Mouse (Mus musculus) erythroblast, adult 5-6 weeks (primary cell): ENCODE measurements around the gene Exosc3. TPM values are rescaled to one million over a fixed set of nuclear protein-coding genes. Genes with fewer than 3 reads are reported as not detected.
"Not testable (repeated sequence)": the region's sequence is repeated elsewhere in the genome, so short reads cannot be mapped to it uniquely, and the experiment has no call there.

Experiments
- ATAC-seq: replicated peaks from 2 replicates; pipeline ENCODE4 v1.8.0; 2016; ENCODE audit warnings: moderate number of reproducible peaks, mild to moderate bottlenecking, moderate TSS enrichment, inconsistent platforms; ENCODE audit not compliant: poor library complexity, low FRiP score, severe bottlenecking
- total RNA-seq, 2 experiments: library from RNA; stranded (forward) in 1 of 2; stranded (reverse) in 1 of 2; fragments of 150-400 nt in 1 of 2; fragments of 200-764, 138-1000 nt in 1 of 2; gene quantifications; 2 replicates each; pipeline versions ENCODE4 v1.2.3 to v1.2.4; 2015 to 2017; ENCODE audit warnings: low replicate concordance in 2 of 2

Gene Exosc3
- total RNA-seq (2015; ENCODE audit: low replicate concordance): 20.8 and 33.9 TPM in 2 replicates
- total RNA-seq (2017; ENCODE audit: low replicate concordance): 25.5 and 37.5 TPM in 2 replicates

DNA sequence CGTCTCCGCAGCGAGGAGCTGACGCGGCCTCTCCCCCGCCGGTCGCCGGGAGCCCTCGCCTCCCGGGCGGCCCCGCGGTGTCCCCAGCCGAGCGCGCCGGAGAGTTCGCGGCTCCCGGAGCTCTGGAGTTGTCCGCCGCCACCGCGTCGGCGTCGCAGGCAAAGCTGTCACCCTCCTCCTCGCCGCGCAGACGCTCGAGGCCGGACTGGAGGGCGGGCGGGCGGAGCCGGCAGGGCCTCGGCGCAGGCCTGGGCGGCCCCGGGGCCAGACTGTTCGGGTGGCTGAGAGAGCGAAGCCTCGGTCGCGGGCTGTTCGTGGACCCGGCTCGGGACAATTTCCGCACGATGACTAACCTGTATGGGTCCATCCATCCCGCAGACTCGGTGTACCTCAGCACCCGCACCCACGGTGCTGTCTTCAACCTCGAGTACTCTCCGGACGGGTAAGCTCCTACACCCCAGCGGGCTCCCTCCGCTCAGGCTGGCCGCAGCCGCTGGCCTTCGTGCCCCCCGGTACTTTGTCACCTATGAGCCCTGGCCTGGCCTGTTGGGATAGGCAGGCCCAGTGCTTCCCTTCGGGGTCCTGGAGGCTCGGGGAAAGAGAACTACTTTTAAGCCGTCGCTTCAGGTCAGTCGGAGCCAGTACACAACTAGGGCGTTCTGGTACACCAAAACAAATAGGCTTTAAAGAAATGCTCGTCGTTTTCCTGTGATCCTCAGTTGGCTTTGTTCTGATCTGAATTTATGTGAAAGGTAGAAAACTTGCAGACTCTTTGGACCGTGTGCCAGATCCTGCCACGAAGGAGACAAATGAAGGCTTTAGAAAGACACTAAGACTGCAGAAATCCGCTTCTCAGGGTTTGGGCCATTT, at the start of gene Exosc3:
Gene Exosc3 (minus strand): TSS at position 447 of the 870 bp plus-strand sequence.
- ATAC-seq: peak; percentile 79

DNA sequence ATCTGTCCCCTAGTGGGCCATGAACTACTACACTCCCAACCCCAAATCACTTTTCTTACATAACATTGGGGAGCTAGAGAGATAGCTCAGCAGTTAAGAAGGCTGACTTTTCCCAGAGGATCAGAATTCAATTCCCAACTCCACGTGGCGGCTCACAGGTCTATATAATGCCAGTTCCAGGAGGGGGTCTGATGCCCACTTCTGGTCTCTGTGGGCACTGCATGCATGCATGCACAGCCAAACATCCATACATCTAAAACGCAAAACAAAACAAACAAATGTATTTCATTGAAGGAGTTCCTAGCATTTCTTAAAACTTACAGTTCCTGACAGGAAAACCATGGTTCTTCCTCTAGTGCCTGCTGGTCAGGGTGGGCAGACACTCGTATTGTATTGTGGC, 49.6 kb upstream of the Exosc3 start:
- no peak for ATAC-seq

DNA sequence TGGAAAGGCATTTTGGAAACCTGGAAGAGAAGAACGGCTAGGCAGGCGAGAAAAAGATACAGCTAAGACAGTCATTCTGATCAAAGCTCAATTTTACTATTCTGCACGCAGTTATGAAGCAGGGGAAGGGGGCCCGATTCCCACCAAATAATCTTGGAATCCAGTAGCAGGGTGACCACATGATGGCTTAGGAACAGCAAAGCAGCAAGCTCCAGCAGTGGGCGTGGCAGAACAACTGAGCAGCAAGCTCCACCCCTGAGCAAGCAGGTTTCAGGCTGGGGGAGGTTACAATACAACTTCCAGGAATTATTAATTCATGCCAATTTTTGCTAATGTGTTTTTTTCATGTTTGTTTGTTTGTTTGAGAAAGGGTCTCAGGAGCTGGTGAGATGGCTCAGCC, 44.8 kb upstream of the Exosc3 start:
- ATAC-seq: not testable (repeated sequence)

DNA sequence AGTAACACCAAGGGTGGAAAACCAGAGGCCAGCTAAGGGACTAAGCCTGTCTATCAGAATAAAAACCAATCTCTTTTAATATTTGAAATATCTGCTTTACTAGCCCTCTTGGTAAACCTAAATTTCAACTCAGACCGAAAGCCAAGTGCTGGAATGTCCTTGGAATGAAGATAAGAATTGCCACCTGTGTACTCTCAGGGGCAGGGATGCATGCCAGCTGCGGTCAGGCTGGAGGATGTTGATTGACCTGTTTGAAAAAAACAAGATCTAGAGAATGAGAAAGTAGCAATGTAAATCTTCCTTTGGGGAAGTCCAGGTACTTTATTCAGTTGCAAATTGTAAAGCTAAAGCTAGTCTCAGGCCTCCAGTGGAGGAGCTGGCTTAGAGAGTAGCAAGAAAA, 39.6 kb upstream of the Exosc3 start:
- ATAC-seq: not testable (repeated sequence)

DNA sequence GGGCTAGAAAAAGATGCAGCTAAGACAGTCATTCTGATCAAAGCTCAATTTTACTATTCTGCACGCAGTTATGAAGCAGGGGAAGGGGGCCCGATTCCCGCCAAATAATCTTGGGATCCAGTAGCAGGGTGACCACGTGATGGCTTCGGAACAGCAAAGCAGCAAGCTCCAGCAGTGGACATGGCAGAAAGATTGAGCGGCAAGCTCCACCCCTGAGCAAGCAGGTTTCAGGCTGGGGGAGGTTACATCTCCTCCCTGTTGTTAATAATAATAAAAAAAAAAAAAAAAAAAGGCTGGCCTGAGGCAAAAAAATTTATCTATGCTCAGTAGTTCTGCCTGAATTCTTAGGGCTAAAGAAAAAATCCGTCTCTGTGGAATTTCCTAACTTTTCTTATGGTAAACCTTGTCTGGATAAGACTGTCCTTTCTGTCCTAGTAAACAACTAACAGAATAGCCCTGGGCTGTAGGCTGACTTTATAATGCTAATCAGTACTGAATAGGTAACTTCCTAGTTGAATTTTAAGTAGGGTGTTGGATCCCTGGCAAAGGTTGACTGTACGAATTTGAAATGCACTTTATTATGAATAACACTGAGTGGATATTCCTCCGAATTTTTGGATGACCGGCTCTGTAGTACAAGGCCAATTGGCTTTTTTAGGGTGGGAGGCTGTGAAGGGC, 38.5 kb upstream of the Exosc3 start:
- ATAC-seq: not testable (repeated sequence)

DNA sequence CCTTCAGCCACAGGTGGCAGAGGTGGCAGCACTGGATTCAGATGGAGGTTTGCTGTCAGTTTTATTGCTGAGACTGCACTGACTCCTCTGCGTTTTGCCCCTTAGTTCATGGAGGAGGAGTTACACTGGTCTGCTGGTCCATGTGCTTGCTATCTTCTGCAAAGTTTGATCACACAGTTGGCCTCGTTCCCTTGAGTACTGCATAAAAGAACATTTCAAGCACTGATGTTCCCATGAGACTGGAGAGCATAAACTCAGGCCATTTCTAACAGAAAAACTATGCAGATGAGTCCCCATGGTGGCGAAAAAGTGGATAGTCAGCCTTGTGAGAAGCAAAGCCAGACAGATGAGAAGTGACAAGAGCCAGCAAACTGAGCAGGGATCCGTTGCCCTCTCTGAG, 34.0 kb upstream of the Exosc3 start:
- no peak for ATAC-seq

DNA sequence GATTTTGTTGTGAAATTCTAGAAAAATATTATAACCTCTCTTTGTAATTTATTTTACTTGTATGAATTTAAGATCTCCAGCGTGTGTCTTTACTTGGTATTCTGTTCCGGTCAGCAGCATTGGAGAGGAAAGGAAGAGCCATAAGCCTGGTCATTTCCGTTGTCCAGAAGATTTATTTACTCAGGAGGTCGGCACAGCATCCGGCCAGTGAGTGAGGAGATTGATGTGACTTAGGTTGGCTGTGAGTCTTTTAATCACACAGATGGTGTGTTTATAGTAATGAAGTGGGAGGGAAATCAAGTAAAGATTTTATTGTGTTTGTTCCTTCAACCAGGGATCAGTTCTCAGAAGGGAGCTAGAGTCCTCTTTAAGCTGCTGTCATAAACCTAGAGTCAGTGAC, 32.3 kb upstream of the Exosc3 start:
- ATAC-seq: no peak

DNA sequence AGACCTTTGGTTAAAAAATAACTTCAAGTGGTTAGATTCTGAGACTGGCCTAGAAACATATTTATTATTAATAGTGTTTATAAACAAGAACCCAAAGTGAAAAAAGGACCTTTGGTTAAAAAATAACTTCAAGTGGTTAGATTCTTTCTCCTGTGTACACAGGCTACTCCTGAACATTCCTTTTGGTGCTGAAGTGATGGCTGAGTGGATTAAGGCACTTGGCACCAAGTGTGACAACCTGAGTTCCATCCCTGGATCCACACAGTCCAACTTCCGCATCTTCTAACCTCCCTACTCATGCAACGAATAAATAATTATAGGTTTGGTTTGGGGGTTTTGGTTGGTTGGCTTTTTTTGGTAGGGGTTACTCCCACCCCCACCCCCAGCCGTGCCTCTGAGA, 28.7 kb upstream of the Exosc3 start:
- no peak for ATAC-seq

DNA sequence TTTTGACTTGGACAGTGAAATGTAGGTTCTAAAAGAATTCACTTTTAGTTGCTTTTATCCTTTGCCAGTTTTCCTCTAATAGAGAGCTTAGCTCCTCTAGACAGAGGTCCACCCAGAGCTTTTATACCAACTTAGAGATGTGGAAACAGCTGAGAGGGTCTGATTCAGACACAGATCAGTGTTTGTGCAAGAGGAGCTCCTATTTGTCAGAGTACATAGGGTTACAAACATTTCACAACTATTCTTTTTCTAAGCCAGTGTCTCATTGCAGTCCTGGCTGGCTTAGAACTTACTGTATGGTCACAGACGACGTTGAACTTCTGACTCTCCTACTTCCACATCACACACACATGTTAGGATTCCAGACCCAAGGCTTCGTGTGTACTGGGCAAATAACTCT, 14.1 kb upstream of the Exosc3 start:
- ATAC-seq: no peak

DNA sequence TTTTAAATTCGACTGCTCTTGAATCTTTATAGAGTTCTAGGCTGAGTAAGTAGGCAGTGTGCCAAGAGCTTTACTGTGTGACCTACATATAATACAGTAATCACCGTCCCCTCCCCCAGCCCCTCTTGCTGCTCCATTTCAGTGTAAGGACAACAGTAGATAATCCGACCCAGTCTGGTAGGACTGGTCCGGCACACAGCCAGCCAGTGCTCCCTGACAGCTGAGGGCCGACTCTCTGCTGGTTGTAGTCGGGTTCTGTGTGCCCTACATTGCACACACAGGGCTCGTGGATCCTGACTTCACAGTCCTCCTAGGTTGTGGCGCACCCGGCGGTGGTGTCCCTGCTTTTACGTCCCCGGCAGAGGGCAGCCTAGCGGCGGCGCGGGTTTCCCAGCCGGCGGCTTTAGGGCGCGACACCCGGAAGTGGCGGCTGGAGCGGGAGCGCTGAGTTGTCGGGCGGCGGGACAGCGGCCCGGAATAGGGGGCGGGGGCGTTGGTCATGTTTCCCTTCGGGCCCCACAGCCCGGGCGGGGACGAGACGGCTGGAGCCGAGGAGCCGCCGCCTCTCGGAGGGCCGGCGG, 773 bp downstream of the Exosc3 start, which contains the start of gene Dcaf10:
Gene Dcaf10 (plus strand): TSS at position 433 of the 581 bp plus-strand sequence.
- ATAC-seq: peak; percentile 88

DNA sequence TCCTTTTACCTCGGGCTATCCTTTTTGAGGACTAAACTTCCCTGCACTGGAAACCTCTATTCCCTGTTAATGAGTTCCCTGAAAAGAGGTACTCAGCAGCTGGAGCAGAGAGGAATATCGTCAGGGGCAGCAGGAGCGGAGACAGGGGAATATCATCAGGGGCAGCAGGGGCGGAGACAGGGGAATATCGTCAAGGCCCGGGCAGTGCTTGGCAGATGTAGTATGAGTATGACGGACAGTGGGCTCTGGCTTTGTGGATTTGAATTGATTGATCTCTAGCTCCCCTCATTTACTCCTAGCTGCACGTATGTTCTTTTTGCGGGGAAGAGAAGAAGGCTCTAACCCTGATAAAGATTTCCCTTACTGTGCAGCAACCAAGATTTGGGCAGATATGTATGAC, 1.3 kb downstream of the Exosc3 start:
- ATAC-seq: no peak

DNA sequence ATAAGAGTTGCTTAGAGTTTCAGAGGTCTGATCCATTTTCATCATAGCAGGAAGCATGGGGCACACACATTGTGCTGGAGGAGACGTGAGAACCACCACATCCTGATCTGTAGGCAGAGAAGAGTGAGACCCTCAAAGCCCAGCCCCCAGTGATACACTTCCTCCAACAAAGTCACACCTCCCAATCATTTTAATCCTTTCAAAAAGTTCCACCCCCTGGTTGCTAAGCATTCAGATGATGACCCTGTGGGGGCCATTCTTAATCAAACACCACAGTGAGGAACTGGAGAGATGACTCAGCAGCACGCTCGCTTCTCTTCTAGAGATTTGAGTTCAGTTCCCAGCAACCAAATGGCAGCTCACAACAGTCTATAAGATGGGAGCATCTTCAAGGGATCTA, 10.1 kb downstream of the Exosc3 start:
- ATAC-seq: no peak

DNA sequence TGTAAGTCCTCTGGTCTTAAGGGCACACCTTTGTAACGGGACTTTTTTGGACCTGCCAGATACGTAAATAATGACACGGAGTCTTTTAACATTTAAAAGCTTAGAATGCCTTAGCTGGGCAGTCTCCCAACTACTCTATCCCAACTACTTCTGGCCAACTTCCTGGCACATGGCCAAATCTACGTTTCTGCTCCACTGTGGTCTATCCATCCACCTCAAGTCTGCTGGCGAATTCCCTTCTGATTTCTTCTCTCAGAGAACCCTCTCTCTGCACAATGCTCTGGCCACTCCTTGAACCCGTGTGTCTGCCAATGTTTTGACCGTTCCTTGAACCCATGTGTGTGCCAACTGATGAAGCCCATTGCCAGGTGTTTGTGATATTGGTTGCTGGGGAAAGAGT, 11.4 kb downstream of the Exosc3 start:
- no peak for ATAC-seq

DNA sequence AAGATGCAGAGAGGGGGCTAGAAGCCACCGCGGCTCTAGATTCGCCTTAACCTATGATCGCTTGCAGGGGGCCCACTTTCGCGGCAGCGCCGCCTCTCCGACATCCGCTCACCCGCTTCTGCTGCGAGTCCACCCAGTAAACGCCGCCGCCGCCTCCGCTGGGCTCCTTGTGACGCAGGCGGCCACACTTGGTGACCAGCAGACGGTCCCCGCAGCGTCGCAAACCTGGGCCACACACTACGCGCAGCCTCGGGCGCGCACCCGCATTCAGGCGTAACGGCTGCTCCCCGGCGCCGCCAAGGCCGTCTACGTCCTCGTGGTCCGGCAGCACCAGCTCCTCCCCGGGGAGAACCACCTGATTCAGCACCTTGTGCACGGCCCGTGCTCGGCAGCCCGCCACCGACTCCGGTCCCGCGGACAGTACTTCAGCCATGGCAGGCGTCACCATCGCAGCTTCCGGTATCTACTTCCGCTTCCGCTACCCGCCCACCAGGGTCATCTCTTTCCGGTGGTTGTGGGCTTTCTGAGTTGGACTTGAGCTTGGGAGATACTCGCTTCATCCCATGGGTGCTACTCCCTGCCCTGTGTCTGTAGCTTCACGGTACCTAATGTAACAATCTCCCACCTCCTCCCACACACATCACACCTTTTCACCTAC, 22.2 kb downstream of the Exosc3 start:
- peak; percentile 91 for ATAC-seq

DNA sequence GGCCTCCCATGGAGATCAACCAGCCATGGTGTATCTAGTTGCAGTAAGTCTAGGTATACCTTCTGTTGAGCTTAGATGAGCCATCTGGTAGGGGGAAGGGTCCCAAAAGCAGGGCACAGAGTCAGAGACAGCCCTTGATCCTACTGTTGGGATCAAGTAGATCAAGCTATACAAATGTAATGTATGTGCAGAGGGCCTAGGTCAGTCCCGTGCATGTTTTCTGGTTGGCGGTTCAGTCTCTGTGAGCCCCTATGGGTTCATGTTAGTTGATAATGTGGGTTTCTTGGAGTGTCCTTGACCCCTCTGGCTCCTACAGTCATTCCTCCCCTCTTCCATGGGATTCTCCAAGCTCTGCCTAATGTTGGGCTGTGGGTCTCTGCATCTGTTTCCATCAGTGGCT, 31.5 kb downstream of the Exosc3 start:
- ATAC-seq: no peak

DNA sequence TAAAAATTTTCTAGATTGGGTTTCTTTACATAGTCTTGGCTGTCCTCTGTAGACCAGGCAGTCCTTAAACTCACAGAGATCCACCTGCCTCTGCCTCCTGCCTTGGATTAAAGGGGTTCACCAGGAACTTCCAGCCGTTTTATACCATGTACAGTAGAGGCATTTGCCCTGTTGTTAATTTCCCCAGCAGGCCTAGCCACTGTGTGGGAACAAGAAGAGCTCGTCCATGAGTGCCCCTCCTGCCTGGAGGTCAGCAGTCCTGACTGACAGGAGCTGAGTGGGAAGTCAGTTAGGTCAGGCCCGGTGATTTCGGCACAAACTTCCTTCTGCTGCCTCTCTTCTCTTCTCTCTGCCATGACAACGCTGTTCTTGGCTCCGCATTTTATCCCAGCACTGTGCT, 33.9 kb downstream of the Exosc3 start:
- ATAC-seq: no peak

DNA sequence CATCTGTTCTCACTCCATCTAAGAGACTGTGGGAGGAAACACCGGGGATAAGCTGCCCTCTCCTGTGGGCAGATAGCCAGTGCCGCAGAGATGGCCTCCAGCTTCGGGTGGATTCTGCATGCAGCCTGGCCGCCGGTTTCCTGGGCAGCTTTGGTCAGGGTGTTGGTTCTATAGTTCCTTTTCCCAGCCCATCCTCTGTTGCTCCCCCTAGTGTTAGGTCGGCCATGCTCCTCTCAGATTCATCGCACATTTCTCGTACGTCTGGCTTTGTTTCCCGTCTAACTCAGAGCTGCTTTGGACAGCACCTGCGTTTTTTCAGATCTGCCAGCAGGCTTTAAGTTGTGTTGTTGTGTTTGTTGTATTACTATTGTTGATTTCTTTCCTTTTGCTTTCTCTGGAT, 34.5 kb downstream of the Exosc3 start:
- peak; percentile 42; the same call in 1 of the 2 replicates for ATAC-seq

DNA sequence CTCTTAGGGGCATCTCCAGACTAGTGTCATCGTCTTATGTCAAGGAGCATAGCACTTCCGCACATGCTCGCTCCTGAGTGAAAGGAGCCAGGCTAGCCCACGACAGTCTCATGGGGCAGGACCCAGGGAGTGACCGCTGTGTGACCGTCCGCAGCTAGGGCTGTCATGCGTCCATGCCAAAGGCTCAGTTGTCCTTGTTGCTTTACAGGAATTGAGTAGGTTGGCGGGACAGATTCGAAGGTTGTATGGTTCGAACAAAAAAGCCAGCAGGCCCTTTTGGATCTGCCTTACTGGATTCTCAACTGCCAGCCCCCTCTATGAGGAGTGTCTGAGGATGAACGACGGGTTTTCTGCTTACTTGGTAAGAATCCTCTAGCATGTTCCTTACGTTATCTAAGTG, 37.0 kb downstream of the Exosc3 start:
- no peak for ATAC-seq

DNA sequence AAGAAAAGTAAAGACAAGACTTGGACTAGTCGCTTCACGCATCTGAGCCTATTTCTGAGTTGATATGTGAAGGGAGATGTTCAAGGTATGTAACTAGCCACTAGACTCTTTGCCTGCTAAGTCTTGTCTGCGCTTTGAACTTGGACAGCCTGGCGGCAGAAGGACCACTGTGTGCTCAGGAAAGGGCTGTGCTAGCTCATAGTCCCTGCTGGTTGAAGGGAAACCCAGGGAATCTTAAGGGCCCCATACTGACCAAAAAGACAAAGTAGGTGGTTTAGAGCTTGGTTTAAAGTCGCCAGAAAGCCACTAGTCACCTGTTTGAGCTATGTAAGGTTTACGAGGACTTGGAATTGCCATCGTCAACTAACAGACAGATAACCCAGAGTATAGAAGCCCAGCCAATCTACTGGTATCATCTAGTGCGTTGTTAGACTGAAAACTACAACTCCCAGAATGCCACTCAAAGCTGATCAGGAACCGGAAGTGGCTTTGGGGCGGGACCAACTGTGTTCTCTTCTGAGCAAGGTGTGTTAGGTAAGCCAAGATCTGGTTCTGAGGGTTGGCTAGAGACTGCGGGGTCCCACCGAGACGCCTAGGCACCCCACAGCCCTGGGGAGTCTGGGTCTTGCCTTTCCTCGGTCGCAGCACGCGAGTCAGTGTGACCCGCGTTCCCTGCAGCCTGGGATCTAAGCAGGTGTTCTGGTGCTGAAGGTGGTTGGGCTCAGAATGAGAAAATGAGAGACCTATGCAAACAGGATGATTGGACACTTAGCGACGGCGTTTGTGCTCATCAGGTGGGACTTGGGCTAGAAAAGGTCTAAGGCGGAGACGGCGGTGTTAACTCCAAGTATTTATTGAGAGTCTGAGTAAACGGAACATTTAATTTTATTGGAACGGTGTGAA, 45.6 kb downstream of the Exosc3 start, which contains the start of gene Trmt10b:
Gene Trmt10b (plus strand): TSS at position 466 of the 903 bp plus-strand sequence.
- ATAC-seq: peak; percentile 99
